Mouse (Mus musculus) embryo, embryonic 11 days (tissue): ENCODE measurements at regions not wholly inside any gene's neighbourhood (a gene's known extent, or its start where the extent isn't known, plus 50 kb on each side); places are given as distances from the start of the nearest gene placed in this dataset.
"Not testable (repeated sequence)": the region's sequence is repeated elsewhere in the genome, so short reads cannot be mapped to it uniquely, and the experiment has no call there.

ENCODE experiments used
- DNase-seq: peaks from one replicate; pipeline ENCODE4 v3.0.0-alpha.2; 2015

DNA sequence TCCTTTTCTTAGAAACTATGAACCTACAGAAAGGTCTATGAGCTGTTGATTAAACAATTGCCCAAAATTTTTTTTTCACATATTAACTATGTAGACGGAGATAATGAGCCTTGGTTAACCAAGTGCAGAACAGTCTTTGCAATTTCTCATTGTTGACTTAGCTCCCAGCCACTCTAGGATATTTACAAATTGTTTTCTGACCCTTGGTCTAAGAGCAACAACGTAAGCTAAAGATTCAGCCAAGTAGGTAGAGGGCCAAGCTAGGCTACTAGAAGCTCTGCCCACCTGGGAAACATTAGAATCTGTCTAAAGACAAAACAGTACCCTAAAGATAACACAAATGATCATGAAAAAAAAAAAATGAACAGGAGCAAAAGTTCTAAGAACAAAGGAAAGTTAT, 67.5 kb upstream of the Map9 start:
- DNase-seq, result no peak

DNA sequence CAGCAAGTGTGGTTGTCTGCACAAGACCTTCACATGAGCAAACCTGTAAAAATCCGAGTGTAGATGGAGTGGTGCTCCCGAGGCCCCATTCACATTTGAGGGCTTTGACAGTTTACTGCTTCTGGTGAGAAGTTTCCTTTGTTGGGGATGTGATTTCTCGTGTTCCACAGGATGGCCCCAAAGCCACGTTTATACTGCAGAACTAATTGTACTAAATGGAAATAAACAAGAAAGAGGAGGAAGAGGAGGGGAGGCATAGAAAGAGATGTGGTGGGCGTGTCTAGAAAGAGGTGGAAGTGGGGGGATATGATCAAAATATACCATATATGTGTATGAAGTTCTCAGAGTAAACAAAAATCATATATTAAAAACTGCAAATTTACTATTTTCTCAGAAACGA, 68.8 kb upstream of the Map9 start:
- DNase-seq, result no peak

DNA sequence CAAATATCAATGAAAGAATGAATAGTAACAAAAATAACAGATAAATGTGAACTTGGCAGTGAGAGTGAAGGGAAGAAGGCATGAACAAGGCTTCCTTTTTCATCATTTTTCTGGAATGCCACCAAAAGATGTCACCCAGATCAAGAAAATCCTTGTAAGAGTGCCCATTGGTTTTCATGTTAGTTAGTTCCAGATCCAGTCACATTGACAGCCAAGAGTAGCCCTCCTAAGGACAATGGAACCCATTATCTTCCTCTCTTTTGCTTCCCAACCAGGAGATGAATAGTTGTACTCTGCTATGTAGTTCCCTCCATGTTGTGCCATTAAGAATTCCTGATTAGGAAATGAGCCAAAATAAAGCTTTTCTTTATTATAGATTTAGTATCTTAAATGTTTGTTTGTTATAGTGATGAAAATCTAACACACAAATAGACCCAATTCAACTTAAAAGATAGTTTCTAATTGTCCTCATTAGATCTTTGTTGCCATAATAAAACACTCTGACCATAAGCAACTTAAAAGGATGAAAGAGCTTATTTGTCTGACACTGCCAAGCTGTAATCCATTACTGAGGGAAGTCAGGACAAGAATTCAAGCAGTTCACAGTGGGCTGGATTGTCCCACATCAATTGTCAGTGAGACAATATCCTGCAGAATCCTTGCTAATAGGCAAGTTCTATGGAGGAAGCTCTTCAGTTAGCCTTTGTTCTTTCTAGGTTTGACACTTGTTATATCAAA, 80.7 kb upstream of the Map9 start:
- DNase-seq, result no peak

DNA sequence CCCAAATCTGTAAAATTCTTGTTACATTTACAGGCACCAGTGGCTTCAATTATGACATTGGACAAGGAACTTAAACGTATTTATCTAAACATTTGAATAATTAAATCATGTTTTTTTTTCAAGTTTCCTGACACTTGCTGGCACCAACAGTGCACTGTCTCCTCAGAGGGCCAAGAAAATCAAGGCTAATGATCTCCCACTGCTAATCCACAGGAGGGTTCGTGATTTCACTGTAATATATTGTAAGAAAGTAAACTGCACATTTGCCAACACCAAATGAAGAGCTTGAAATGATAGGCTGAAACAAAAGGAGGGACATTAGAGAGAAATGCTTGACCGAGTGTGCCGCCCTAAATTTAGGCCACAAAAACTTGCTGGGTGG, 82.0 kb upstream of the Map9 start:
- no peak for DNase-seq

DNA sequence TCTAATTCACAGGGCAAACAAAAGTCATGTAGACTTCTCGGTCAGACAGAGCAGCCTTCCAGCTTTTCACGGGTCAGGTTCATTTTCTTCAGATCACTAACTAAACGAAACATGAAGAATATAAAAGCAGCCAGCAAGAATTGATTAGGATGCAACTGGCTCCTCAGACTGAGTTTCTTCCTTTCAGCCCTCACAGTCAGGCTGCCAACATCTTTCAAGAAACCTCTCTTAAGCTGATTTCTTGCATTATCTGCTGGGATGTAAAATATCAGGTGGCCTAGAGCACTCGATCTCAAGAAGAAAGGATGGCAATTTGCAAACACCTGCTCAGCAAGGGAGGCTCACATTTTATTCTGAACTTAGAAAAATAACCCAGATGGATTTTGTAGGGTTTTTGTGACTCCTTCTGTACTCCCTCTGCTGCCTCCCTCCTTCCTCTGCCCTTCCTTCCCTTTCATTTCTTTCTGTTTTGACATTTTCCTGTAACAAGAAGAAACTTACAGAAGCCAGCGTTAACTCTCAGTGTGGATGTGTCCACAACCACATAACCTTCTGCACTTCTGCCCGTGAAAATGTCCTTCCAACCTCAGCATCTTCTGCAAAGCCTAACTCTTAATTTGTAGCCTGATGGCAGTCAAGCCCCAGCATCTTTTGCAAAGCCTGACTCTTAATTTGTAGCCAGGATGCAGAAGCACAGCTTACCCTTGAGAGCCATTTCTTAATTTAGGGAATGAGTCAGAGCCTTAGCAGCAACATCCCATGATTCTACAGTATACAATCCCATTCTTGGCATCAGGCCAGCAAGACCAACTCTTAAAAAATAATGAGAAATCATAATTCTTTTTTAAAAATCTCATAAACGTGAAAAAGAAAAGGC, 82.7 kb upstream of the Map9 start:
- peak; percentile 26 for DNase-seq

DNA sequence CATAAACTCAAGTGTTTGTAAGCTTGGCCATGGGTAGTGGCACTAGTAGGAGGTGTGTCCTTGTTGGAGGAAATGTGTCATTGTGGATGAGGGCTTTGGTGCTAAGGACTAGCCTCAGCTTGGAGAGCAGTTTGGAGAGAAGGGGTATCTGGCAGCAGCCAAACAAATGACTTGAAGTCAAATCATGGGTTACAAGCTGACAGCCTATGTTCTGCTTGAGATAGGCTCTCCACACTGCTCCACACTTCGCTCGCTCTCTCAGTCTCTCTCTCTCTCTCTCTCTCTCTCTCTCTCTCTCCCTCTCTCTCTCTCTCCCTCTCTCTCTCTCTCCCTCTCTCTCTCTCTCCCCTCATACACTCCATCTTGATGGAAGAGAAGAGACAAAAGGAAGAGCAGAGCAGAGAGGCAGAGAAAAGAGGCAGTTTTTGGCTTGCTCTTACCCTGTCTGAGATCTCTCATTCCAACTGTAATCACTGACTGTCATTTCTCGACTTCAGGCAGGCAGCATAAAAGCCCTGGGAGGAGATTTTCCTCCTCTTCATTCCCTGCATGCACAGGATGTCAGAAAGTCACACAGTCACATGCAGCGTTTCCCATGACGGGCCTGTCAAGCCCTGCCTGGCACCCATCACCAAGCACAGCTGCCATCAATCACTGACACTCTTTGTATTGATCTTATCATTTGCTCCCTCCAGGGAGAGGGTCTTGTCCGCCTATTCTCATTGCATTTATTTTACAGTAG, 83.5 kb upstream of the Map9 start:
- peak; percentile 16 for DNase-seq

DNA sequence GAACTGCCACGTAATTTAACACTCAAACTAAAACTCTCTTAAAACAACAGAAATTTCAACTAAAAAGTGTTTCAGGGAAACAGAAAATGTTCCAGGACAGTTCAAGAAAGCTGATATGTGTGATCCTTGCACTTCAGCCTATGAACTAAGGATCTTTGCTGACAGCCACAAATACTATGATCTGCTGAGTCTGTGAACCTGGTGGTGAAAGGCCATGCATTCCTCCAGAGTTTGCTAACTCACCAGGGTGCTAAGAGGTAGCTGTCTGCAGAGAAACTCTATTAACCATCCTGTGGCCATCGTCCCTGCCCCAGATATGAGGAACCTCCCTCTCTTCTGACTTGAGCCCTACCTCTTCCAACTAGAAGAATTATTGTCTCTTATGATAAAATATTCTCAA, 84.3 kb upstream of the Map9 start:
- not testable (repeated sequence) for DNase-seq

DNA sequence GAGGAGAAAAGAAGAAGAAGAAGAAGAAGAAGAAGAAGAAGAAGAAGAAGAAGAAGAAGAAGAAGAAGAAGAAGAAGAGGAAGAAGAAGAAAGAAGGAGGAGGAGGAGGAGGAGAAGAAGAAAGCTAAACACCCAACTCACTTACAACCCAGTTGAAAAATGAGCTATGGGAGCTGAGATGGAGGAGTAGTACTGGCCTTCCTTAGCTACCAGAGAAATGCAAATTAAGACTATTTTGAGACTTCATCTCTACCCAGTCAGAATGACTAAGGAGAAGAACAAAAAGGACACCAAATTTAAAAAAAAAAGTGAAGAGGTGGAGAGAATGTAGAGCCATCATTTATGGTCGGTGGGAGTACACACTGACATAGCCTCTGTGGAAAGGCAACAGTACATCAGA, 85.9 kb upstream of the Map9 start:
- no peak for DNase-seq

DNA sequence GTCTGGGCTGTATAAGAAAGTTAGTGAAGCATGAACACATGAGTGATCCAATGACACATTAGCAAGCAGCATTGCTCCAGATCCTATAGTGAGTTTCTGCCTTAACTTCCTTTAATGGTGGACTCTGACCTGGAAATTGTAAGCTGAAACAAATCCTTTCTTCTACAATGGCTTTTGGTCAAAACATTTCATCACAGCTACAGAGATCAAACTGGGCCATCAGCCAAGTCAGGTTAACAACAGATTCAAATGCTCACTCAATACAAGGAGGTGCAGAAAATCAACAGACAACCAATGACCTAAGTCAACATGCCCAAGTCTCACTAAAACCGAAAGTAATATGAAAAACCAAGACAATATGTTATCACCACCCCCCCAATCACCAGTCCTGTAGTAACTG, 91.9 kb upstream of the Map9 start:
- no peak for DNase-seq

DNA sequence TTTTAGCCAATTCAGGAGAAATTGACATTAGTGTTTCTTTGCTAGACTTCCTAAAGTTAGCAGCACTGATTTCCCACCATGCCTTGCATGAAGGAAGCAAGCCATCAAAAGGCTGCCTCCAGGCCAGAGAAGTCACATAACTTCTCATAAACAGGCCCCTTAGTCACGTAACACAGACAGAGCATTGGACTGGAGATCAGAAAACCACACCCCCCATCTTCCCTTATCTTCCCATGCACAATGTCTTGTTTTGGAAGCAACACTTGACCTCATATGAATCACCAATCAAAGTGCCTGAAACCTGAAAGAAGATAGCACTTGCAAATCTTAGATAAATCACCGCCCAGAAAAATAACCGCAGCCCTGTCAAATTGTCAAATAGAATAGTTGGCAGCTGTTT, 95.9 kb upstream of the Map9 start:
- no peak for DNase-seq

DNA sequence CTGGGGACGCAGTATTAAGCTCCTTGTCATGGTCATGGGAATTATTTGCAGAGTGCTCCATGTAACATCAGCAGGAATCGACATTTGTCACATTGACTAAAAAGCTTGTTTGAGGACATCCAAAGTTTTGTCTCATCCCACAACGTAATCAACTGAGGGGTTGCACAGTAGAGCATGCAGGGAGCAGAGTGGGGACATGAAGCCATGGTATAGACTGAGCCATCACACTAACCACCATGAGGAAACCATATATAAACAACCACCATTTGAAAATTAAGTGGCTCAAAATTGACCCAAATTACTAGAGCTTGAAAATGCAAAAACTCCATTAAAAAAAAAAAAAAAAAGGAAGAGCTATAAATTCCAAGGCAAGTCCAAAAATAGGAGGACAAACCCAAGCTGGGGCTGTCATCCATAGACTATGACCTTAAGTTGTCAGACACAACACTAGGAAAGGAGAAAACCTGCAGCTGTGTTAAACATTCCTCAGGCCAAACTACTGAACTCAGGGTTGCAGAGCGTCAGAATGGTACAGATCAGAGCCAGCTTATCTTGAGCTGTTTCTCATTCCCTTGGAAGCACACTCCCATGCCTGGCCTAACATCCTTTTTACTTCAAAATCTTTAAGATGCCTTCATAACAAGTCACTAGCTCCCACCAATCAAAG, 97.7 kb upstream of the Map9 start:
- no peak for DNase-seq

DNA sequence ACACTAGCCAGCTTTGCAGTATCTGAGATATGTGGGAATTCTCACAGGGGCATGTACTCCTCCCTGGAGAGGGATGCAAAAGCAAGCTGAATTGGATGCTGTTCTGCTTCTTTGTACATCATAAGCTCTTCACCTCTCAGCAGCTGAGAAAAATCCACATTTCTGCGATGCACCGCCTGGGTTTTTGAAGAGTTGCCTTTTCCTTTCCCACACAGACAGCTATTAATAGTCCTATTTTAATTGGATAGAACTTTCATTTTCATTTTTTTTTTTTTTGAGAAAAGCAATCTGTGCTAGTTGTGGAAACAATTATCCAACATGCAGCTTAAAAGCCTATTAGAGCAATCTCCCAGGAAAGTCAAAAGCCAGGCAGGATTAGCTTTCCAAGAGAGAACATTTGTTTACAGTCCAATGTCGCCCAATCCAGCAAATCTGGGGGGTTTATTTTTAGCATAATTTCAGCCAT, 105.2 kb upstream of the Gucy1a1 start:
- no peak for DNase-seq

DNA sequence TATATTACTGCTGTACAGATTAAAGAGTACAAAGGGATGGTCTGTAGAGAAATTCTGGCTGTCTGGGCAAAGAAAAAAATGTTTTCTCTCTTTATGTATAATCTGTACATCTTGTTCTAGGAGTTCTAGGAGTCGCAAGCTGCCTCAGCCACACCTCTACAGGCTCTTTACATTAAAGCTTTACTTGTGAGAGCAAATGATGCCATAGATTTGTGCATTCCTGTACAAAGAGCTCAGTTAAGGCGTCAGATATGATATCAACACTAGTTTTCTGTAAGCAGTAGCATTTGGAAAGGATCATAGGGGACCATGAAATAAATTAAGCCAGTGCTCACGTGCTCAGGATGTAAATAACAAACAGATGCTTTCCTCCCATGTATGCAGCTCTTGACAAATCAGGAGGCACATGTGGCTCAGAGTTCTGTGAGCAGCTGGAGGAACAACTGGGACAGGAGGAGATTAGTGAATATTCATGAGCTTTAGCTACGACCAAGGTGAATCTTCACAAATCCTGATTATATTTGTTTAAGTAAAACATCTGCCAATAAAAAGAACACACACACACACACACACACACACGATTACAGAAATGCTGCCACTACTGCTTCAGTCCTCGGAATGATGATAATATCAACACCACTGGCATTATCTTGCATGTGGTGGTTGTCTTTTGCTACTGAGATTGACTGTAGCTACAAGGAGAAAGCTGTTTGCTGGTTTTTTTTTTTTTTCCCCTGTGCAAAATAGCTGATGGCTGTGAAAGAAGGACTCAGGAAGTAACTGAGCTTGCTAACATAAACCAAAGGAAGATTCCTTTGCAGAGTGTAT, 104.6 kb upstream of the Gucy1a1 start:
- peak; percentile 11 for DNase-seq

DNA sequence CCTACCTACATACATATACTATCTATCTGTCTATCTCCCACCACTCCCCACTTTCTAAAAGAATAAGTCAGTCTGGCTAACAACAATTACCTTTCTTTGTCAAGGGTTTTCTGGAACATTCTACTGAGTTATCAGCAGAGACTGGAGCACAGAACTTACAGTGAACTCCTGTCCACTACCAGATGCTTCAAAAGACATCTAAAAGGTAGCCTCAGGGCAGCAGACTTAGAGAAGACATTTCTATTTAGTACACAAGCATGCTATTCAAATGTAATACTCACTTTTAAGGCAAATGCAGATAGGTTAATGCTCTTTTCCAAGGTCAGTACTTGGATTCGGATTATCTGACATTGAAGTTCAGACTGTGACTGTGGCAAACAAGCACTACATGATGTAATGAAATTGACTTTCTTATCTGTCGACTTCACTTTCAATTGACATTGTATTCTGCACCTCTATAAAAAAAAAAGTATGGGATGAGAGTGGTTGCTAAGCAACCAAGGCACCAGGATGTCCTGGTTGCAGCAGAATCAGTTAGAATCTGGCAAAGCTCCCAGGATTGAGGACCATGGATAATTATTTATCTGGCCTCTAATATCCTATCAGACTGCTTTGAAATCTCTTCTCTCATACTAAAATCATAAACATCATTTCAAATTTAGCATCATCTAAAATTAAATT, 90.9 kb upstream of the Gucy1a1 start:
- DNase-seq, result no peak

DNA sequence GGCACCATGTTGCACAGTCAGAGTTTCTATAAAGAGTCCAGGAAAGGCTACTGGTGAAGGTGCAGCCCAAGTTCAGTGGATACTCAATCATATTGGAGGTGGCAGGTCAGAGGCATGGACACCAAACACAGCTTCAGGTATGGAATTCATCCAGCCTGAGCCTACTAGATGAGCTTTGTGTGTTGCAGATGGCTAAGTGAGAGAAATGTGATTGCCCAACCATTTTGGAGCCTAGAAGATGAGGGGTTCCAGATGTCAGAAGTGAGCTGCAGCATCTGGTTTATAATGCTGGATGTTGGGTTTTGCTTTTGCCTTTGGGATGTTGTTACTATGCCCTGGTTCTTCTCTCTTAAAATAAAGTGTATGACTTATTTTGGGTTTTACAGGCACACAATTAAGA, 88.7 kb upstream of the Gucy1a1 start:
- no peak for DNase-seq

DNA sequence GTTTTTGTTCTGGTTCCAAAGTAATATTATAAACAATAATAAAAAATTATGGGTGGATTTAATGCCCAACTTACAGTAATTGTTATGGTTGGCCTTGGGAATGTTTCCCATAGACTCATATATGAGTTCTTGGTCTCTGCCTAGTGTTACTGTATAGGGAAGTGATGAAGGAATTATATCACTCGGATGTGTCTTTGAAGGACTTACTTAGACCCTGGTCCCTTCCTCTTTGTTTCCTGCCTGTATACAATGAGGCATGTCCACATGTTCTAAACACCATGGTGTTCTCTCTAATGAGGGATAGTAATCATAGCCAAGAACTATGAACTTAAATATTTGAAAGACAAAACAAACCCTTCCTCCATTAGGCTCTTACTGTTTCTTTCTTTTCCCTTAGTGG, 77.8 kb upstream of the Gucy1a1 start:
- no peak for DNase-seq

DNA sequence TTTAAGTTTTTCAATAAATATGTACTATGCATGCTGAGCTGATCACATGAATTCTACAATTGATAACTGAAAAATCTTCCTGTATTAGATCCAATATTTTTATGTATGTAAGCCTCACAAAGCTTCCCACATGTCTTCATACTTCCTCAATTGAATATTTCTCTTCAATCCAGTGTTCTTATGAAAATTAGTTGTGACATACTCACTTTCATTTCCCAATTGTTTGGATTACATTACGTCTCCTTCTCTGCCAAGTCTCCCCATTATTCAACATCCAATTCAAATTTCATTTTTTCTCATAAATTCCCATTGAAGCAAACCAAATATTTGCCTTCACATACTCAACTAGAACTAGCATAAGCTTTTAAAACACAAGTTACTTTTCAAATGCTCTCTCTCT, 76.3 kb upstream of the Gucy1a1 start:
- no peak for DNase-seq

DNA sequence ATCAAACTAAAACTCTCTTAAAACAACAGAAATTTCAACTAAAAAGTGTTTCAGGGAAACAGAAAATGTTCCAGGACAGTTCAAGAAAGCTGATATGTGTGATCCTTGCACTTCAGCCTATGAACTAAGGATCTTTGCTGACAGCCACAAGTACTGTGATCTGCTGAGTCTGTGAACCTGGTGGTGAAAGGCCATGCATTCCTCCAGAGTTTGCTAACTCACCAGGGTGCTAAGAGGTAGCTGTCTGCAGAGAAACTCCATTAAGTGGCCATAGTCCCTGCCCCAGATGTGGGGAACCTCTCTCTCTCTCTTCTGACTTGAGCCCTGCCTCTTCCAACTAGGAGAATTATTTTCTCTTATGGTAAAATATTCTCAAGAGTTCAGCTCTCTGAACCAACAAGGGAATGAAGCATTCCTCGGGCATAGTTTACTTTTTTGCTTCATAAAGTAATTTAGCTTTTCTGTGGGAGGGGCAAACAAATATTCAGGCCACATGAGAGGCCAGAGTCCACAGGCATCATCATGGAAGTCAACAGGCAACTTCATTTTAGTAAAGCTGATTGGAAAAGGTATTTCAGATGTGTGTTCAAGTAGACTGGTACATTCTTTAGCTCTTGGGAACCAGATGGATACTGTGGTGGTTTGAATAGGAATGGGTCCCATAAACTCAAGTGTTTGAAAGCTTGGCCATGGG, 73.8 kb upstream of the Gucy1a1 start:
- DNase-seq, result not testable (repeated sequence)

DNA sequence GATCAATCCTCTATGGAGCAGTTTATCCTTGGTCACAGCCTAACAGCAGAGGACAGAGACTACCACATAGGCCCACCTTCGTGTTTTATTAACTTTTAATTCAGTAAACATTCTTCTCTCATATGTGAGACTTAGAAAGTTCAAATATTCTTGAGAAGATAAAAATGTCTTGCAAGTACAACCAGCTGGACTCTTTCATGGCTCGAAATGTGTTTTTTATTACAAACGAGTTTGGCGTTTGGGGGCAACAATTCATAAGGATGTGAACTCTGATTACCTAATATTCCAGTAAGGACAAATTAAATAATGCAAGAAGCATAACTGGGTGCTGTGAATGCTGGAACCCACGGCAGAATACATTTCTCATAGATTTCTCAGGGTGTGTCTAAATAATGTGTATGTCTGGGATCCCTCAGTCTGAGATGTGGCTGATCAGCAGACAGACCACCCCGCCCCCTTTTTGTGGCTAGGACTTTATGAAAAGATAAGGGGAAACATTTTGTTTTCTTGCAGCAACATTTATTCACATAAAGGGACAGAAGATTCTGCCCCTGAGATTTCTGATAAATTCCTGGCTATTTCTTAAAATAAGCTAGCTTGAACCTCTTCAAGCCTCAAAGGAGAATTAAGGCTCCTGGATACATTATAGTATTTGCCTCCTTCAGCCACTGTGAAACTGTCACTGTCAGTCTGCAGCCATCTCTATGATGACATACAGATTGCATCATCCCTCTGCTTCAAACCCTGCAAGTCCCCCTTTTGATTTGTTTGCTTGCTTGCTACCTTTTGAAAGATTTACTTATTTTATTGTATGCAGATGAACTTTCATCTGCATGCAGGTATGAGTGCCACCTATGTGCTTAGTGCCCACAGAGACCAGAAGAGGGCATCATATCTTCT, 69.2 kb upstream of the Gucy1a1 start:
- DNase-seq, result no peak

DNA sequence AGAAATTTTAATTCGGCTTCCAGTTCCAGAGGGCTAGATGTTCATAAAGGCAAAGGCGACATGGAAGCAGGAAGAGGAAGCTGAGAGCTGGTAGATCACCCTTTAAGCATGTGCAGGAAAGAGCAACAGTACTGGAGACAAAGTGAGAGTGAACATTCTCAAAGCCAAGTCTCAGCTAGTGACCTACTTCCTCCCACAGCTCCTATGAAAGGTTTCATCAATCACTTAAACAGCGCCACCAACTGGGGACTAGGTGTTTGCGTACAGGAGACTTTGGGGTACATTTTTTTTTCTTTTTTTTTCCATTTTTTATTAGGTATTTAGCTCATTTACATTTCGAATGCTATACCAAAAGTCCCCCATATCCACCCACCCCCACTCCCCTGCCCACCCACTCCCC, 61.7 kb upstream of the Gucy1a1 start:
- DNase-seq, result no peak
